Mouse (Mus musculus) heart, adult 2 months (tissue): ENCODE measurements at regions not wholly inside any gene's neighbourhood (a gene's known extent, or its start where the extent isn't known, plus 50 kb on each side); places are given as distances from the start of the nearest gene placed in this dataset.

Source experiments
- DNase-seq, 2 experiments: peaks; one replicate each; pipeline ENCODE4 v3.0.0; 2021
- H3K27ac ChIP-seq: fragments of 200-600 bp; 2 replicates; pipeline ENCODE4 v1.8.1; 2022
- H3K27me3 ChIP-seq: fragments of 200-500 bp; 2 replicates; pipeline ENCODE4 v1.6.1; 2012; ENCODE audit warnings: mild to moderate bottlenecking, low read length, inconsistent platforms, mixed read lengths; ENCODE audit not compliant: control insufficient read depth, insufficient read depth
- H3K36me3 ChIP-seq: fragments of 200-500 bp; 2 replicates; pipeline ENCODE4 v1.6.1; 2012; ENCODE audit warnings: low read length, inconsistent platforms; ENCODE audit not compliant: control insufficient read depth, insufficient read depth
- H3K4me1 ChIP-seq: fragments of 200-500 bp; 2 replicates; pipeline ENCODE4 v1.6.1; 2011; ENCODE audit warnings: low read length; ENCODE audit not compliant: control insufficient read depth, insufficient read depth
- H3K4me3 ChIP-seq: fragments of 200-600 bp; 2 replicates; pipeline ENCODE4 v1.8.1; 2022
- H3K79me2 ChIP-seq: fragments of 200-500 bp; replicated peaks from 2 replicates; pipeline ENCODE4 v1.6.1; 2012; ENCODE audit warnings: mild to moderate bottlenecking, inconsistent platforms, low read length, moderate library complexity, mixed read lengths; ENCODE audit not compliant: control insufficient read depth, insufficient read depth
- H3K9ac ChIP-seq: fragments of 200-500 bp; 2 replicates; pipeline ENCODE4 v1.6.1; 2012; ENCODE audit warnings: low read depth, mild to moderate bottlenecking, control low read depth, inconsistent platforms, low read length, mixed read lengths
- CTCF ChIP-seq: fragments of 200-600 bp; IDR thresholded peaks from 2 replicates; pipeline ENCODE4 v1.8.1; 2022; ENCODE audit warnings: antibody characterized with exemption, mild to moderate bottlenecking, moderate library complexity
- EP300 ChIP-seq: fragments of 200-500 bp; IDR thresholded peaks from 2 replicates; pipeline ENCODE4 v1.6.1; 2011; ENCODE audit warnings: low read depth, low read length, control low read depth; ENCODE audit not compliant: insufficient read depth
- POLR2A ChIP-seq: fragments of 200-500 bp; IDR thresholded peaks from 2 replicates; pipeline ENCODE4 v1.6.1; 2011; ENCODE audit warnings: mild to moderate bottlenecking, low read depth, low read length, control low read depth; ENCODE audit not compliant: insufficient read depth
- WGBS: fragments of 180-500 bp; shearing (Covaris S2); methylation state at CpG from one replicate; pipeline ENCODE4 v1.1.7; 2018; 5-methylcytosine and 5-hydroxymethylcytosine counted together
- intact Hi-C: fragments of 180-260 bp; cut with DNase I; formaldehyde crosslinking; loops from one replicate; pipeline ENCODE4 v1.15.1; 2025

- Histone ChIP-seq H3K27me3 (no peaks in the 10 kb centered on the region), H3K79me2 (no peaks in the 10 kb centered on the region), H3K4me1 (no peaks in the 10 kb centered on the region), H3K27ac (no peak overlapping the region), H3K36me3 (no peaks in the 10 kb centered on the region), H3K9ac (no peak overlapping the region), H3K4me3 (no peak overlapping the region)
- no peak for DNase-seq
- TF ChIP-seq EP300 = no peak
- no peak for TF ChIP-seq CTCF
- 67% methylated on average over 7 of the region's 7 CpGs for WGBS
- intact Hi-C loops = no loop called here
Observed at GRCm38 (mm10) chr13:39950203-39950602, 411.0 kb downstream of the Ofcc1 start.

- Histone ChIP-seq H3K4me1 (no peaks in the 10 kb centered on the region), H3K27me3 (no peaks in the 10 kb centered on the region), H3K4me3 (no peak overlapping the region), H3K27ac (no peak overlapping the region), H3K9ac (no peak overlapping the region), H3K36me3 (no peaks in the 10 kb centered on the region), H3K79me2 (no peaks in the 10 kb centered on the region)
- no peak for DNase-seq
- intact Hi-C loops = no loop called here
- TF ChIP-seq POLR2A (no peak), CTCF (no peak), EP300 (no peak)
- 57% methylated on average over 2 of the region's 2 CpGs for WGBS
Observed at GRCm38 (mm10) chr13:39935216-39935615, 426.0 kb downstream of the Ofcc1 start.

DNA sequence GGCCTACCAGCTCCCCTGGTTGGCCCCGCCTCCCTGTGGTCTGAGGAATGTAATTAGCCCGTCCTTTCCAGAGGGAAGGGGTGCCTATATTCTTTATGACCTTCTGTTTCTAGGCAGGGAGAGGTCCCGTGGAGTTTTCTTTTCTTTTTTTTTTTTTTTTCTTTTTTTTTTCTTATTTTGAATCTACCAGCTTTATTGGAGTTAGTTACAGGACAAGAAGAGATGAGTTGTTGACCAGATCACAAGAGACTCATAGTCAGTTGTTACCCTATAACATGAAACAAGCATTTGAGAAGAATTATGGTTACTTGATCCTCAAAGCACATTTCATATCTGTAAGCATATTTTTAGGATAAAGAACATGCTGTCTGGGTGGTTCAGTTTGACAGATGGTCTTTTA lies 429.8 kb downstream of the Ofcc1 start:
- no peaks in the 10 kb centered on the region for H3K4me1 ChIP-seq
- no peaks in the 10 kb centered on the region for H3K79me2 ChIP-seq
- H3K36me3 ChIP-seq = no peaks in the 10 kb centered on the region
- TF ChIP-seq CTCF = no peak
- no peak for TF ChIP-seq EP300
- TF ChIP-seq POLR2A = no peak
- H3K4me3 ChIP-seq = no peak overlapping the region
- no peak overlapping the region for H3K9ac ChIP-seq
- WGBS = 80% methylated on average over 3 of the region's 3 CpGs
- intact Hi-C loops = no loop called here
- no peak overlapping the region for H3K27ac ChIP-seq
- DNase-seq = no peak
- H3K27me3 ChIP-seq = no peaks in the 10 kb centered on the region

- TF ChIP-seq EP300 (no peak), POLR2A (no peak), CTCF (no peak)
- H3K79me2 ChIP-seq = no peaks in the 10 kb centered on the region
Observed at GRCm38 (mm10) chr13:39928573-39928972, 432.7 kb downstream of the Ofcc1 start.

DNA sequence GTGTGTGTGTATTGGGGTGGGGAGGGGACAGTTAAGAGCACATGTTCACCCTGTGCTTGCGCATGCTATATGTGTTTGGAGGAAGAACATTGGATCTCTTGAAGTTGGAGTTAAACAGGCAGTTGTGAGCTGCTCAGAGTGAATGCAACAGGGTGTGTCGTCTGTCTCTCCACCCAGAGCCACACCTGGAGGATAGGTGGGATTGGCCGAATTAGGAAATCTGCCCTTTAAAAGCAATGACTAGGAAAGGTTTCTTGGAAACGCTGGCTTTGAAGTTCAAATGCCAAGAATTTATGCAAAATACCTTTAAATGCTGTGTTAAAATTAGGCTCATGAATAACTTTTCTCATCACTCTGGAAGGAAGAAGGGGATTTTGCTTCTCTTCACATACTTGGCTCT lies 436.9 kb downstream of the Ofcc1 start:
- DNase-seq = no peak
- Histone ChIP-seq H3K27me3 (no peaks in the 10 kb centered on the region), H3K79me2 (no peaks in the 10 kb centered on the region), H3K4me1 (peaks cover 2% of the 10 kb centered on the region; the same call in 1 of the 2 replicates), H3K9ac (no peak overlapping the region), H3K27ac (no peak overlapping the region), H3K4me3 (no peak overlapping the region), H3K36me3 (no peaks in the 10 kb centered on the region)
- 88% methylated on average over 4 of the region's 4 CpGs for WGBS
- intact Hi-C loops = no loop called here
- TF ChIP-seq CTCF (no peak), EP300 (no peak), POLR2A (no peak)

More at GRCm38 (mm10) chr13:39928573-39928972, 432.7 kb downstream of the Ofcc1 start:
- Histone ChIP-seq H3K4me1 (no peaks in the 10 kb centered on the region), H3K27ac (no peak overlapping the region), H3K27me3 (no peaks in the 10 kb centered on the region), H3K9ac (no peak overlapping the region), H3K36me3 (no peaks in the 10 kb centered on the region), H3K4me3 (no peak overlapping the region)
- WGBS = 84% methylated on average over 7 of the region's 7 CpGs
- intact Hi-C loops = no loop called here
- DNase-seq = no peak

DNA sequence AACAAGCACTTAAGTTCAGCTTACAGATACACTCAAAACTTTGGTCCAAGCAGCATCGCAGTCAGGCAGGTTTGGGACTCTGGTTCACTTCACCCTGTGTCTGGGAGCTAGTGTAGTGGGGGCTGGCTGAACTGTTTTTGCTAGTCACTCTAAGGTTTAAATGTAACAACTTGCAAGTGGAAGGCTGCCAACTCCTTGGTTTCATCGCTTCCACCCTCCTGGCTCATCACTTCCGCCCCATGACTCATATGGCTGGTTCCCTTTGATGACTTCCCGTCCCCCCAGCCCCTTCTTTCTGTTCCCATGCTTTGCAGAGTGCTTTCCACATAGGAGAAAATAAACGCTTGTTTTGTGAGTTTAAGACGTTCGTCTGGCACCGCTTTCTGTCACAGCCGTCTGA lies 438.1 kb downstream of the Ofcc1 start:
- no peak overlapping the region for H3K27ac ChIP-seq
- no peaks in the 10 kb centered on the region for H3K79me2 ChIP-seq
- H3K9ac ChIP-seq = no peak overlapping the region
- intact Hi-C loops = no loop called here
- no peak for TF ChIP-seq CTCF
- TF ChIP-seq POLR2A = no peak
- no peaks in the 10 kb centered on the region for H3K36me3 ChIP-seq
- no peak overlapping the region for H3K4me3 ChIP-seq
- H3K4me1 ChIP-seq = peaks cover 2% of the 10 kb centered on the region; the same call in 1 of the 2 replicates
- WGBS = 28% methylated on average over 9 of the region's 9 CpGs
- peak in 1 of 2 experiments; percentile 17 for DNase-seq
- H3K27me3 ChIP-seq = no peaks in the 10 kb centered on the region

DNA sequence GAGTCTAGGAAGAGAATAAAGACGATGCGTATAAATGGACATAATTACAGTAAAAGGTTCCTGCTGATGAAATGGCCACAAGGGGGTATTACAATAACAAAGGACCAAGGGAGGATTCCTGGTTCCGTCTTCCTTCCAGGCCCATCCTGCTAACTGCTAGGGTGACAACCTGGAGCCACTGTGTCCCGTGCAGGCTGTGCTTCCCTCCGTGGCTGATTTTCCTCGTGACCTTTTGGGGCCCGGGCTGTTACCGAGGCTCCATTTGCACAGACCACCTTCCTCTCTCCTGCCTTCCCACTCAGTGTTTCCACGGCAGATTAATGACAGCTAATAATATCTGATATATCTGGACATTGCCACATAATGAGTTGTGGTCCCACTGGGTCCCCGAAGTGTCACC lies 453.5 kb downstream of the Ofcc1 start:
- H3K27ac ChIP-seq = no peak overlapping the region
- intact Hi-C loops = no loop called here
- 65% methylated on average over 10 of the region's 10 CpGs for WGBS
- no peak overlapping the region for H3K9ac ChIP-seq
- no peaks in the 10 kb centered on the region for H3K36me3 ChIP-seq
- no peak for DNase-seq
- no peaks in the 10 kb centered on the region for H3K27me3 ChIP-seq
- no peak overlapping the region for H3K4me3 ChIP-seq
- no peaks in the 10 kb centered on the region for H3K4me1 ChIP-seq
- TF ChIP-seq CTCF (no peak), EP300 (no peak), POLR2A (no peak)
- H3K79me2 ChIP-seq = no peaks in the 10 kb centered on the region
